Mouse (Mus musculus) mouse embryonic stem cell (cell line): Measurements from ENCODE around the gene Taar2.

Experiments
- in situ Hi-C, 2 experiments: fragments of 300-500 bp; cut with MboI; formaldehyde crosslinking; loops; 1 replicate in 1 of 2; 3 replicates in 1 of 2; pipeline ENCODE4 v1.14.3; 2019 to 2020; ENCODE audit warnings: low sequenced_read_pairs in 2 of 2, low pct_unique_long_range_greater_than_20kb in 1 of 2, mixed read lengths in 1 of 2; ENCODE audit not compliant: unreplicated experiment in 1 of 2

Gene Taar2

GRCm38 (mm10) chr10:23971256-23971655 is 32.9 kb downstream of the Taar2 start:
- in situ Hi-C loops = no loop called here

GRCm38 (mm10) chr10:23977958-23978357 is 39.6 kb downstream of the Taar2 start:
- in situ Hi-C loops = loop anchor here (25.0 kb wide), 2 partner anchors 109 to 334 kb away; partner anchors contain the start of genes Taar8a (in 1 of the 2) and Taar8b (in 1 of the 2)

GRCm38 (mm10) chr10:23978901-23979705 is 40.7 kb downstream of the Taar2 start:
- in situ Hi-C loops = loop anchor here (25.0 kb wide), 2 partner anchors 108 to 333 kb away; partner anchors contain the start of genes Taar8a (in 1 of the 2) and Taar8b (in 1 of the 2)

- in situ Hi-C loops = loop anchor here (10.0 to 25.0 kb wide), 3 partner anchors 102 to 327 kb away; partner anchors contain the start of genes Taar8a (in 1 of the 2) and Taar8b (in 1 of the 2)
Observed at GRCm38 (mm10) chr10:23985546-23985945, 47.2 kb downstream of the Taar2 start, which contains the start of gene Taar6. Gene Taar6, minus strand, starts transcription at chr10:23985646.

- in situ Hi-C loops = loop anchor here (10.0 to 25.0 kb wide), 3 partner anchors 101 to 326 kb away; partner anchors contain the start of genes Taar8a (in 1 of the 2) and Taar8b (in 1 of the 2)
Observed at GRCm38 (mm10) chr10:23986419-23986818, 48.0 kb downstream of the Taar2 start.
